Mouse (Mus musculus) adrenal gland, postnatal 14 days (tissue): Measurements from ENCODE around the gene Hebp2. TPM values are rescaled to one million over a fixed set of nuclear protein-coding genes. Genes with fewer than 3 reads are reported as not detected.
"Not testable (repeated sequence)": the region's sequence is repeated elsewhere in the genome, so short reads cannot be mapped to it uniquely, and the experiment has no call there.

Experiments used
- DNase-seq: peaks from one replicate; pipeline ENCODE4 v3.0.0; 2021; ENCODE audit warnings: mixed read lengths
- long read RNA-seq, 2 experiments: library from polyadenylated mRNA; stranded (forward); transcript quantifications; one replicate each; pipeline ENCODE4 v2.0.0; 2021
- total RNA-seq: library from RNA; stranded (reverse); gene quantifications from 2 replicates; pipeline ENCODE4 v1.2.3, GENCODE M21; 2021

Hebp2 gene
- total RNA-seq = 3.4 and 4.2 TPM in 2 replicates
- long read RNA-seq, experiment 1, partial matches to known transcripts = 0 of 4 reads
- long read RNA-seq, experiment 1, other reads (novel, unspliced or antisense) = 1 of 4 reads
- long read RNA-seq, experiment 2, transcript Hebp2-201 (4 exons, 2,535 nt) = major isoform, 7 of 7 reads
- long read RNA-seq, experiment 2, partial matches to known transcripts = 0 of 7 reads
- long read RNA-seq, experiment 2, other reads (novel, unspliced or antisense) = 0 of 7 reads

- peak; percentile 89 for DNase-seq
Measured at GRCm38 (mm10) chr10:18545813-18546235, at the start of gene Hebp2. Gene Hebp2 (minus strand): TSS chr10:18546076.

- DNase-seq = no peak
Measured at GRCm38 (mm10) chr10:18589455-18589854, 43.6 kb upstream of the Hebp2 start.

- no peak for DNase-seq
Measured at GRCm38 (mm10) chr10:18584188-18584587, 38.3 kb upstream of the Hebp2 start.

GRCm38 (mm10) chr10:18572581-18572980, 26.7 kb upstream of the Hebp2 start:
- peak; percentile 16 for DNase-seq

- peak; percentile 65 for DNase-seq
Measured at GRCm38 (mm10) chr10:18562940-18563339, 17.1 kb upstream of the Hebp2 start.

GRCm38 (mm10) chr10:18561445-18561844, 15.6 kb upstream of the Hebp2 start:
- DNase-seq = no peak

- DNase-seq = not testable (repeated sequence)
Measured at GRCm38 (mm10) chr10:18559076-18559475, 13.2 kb upstream of the Hebp2 start.

GRCm38 (mm10) chr10:18549321-18550216, 3.7 kb upstream of the Hebp2 start:
- DNase-seq = peak; percentile 5

GRCm38 (mm10) chr10:18547381-18547780, 1.5 kb upstream of the Hebp2 start:
- no peak for DNase-seq

- DNase-seq = no peak
Measured at GRCm38 (mm10) chr10:18545309-18545708, 567 bp downstream of the Hebp2 start.

GRCm38 (mm10) chr10:18536889-18537288, 9.0 kb downstream of the Hebp2 start:
- DNase-seq = peak; percentile 29

GRCm38 (mm10) chr10:18532293-18532692, 13.6 kb downstream of the Hebp2 start:
- no peak for DNase-seq

GRCm38 (mm10) chr10:18530161-18530560, 15.7 kb downstream of the Hebp2 start:
- no peak for DNase-seq

- no peak for DNase-seq
Measured at GRCm38 (mm10) chr10:18529177-18529576, 16.7 kb downstream of the Hebp2 start.

GRCm38 (mm10) chr10:18528475-18528874, 17.4 kb downstream of the Hebp2 start:
- peak; percentile 57 for DNase-seq

GRCm38 (mm10) chr10:18527766-18528165, 18.1 kb downstream of the Hebp2 start:
- DNase-seq = no peak

- no peak for DNase-seq
Measured at GRCm38 (mm10) chr10:18526851-18527675, 18.8 kb downstream of the Hebp2 start.

- no peak for DNase-seq
Measured at GRCm38 (mm10) chr10:18526184-18526850, 19.6 kb downstream of the Hebp2 start.

- DNase-seq = no peak
Measured at GRCm38 (mm10) chr10:18525726-18526125, 20.1 kb downstream of the Hebp2 start.

GRCm38 (mm10) chr10:18525311-18525710, 20.6 kb downstream of the Hebp2 start:
- no peak for DNase-seq

GRCm38 (mm10) chr10:18522556-18522955, 23.3 kb downstream of the Hebp2 start:
- DNase-seq = no peak

GRCm38 (mm10) chr10:18511496-18511895, 34.4 kb downstream of the Hebp2 start:
- DNase-seq = no peak
